Mouse (Mus musculus) Patski (cell line): Measurements from ENCODE around the gene Stpg3. TPM values are rescaled to one million over a fixed set of nuclear protein-coding genes. Genes with fewer than 3 reads are reported as not detected.

Source experiments
- ATAC-seq: fragments of 100-300 bp; one replicate; pipeline ENCODE4 v1.8.0; 2021
- CTCF ChIA-PET: fragments of 350-600 bp; sonication (Branson Sonifier 250); formaldehyde crosslinking; loops from one replicate; lab custom pipeline; 2022; ENCODE audit warnings: inconsistent platforms; lab: Charles Lee
- POLR2A ChIA-PET: fragments of 350-600 bp; sonication (Branson Sonifier 250); formaldehyde crosslinking; loops from one replicate; lab custom pipeline; 2022; ENCODE audit warnings: antibody characterized with exemption, inconsistent platforms; lab: Charles Lee
- DNase-seq: peaks from one replicate; pipeline ENCODE4 v3.0.0-alpha.2; 2011; ENCODE audit warnings: low read depth, low spot score
- H3K27me3 ChIP-seq: fragments of 371-371 bp; one replicate; pipeline ENCODE4 v1.5.1; 2021
- CTCF ChIP-seq: fragments of 100-300 bp; IDR thresholded peaks from one replicate; pipeline ENCODE4 v1.5.1; 2021
- in situ Hi-C: fragments of 300-500 bp; cut with MboI; formaldehyde crosslinking; loops from 3 replicates; pipeline ENCODE4 v1.11.1; 2018; ENCODE audit warnings: low pct_unique_long_range_greater_than_20kb, mixed read lengths
- polyA plus RNA-seq: library from polyadenylated mRNA; unstranded; gene quantifications from one replicate; pipeline ENCODE4 v1.2.3, GENCODE M21; 2021

Gene Stpg3
- polyA plus RNA-seq, 1 experiment from 2014 or later, result 0.06 TPM

- in situ Hi-C loops, result no loop called here
- H3K27me3 ChIP-seq, result peaks cover 42% of the 10 kb centered on the region
- ChIA-PET POLR2A (no interaction called here), CTCF (no interaction called here)
- ATAC-seq (no peak), DNase-seq (no peak)
- TF ChIP-seq CTCF, result no peak
Measured at GRCm38 (mm10) chr2:25182664-25183063, 31.8 kb downstream of the Stpg3 start.

- ATAC-seq (no peak), DNase-seq (no peak)
- ChIA-PET POLR2A (no interaction called here), CTCF (no interaction called here)
- H3K27me3 ChIP-seq, result peaks cover 42% of the 10 kb centered on the region
- in situ Hi-C loops, result no loop called here
- TF ChIP-seq CTCF, result no peak
Measured at GRCm38 (mm10) chr2:25181891-25182397, 32.5 kb downstream of the Stpg3 start.

- CTCF ChIA-PET, result no interaction called here
- no peak for DNase-seq
- peaks cover 42% of the 10 kb centered on the region for H3K27me3 ChIP-seq
Measured at GRCm38 (mm10) chr2:25180973-25181890, 33.2 kb downstream of the Stpg3 start.

GRCm38 (mm10) chr2:25180478-25180903 lies 33.9 kb downstream of the Stpg3 start, which contains the start of gene Nrarp:
Nrarp (plus strand) TSS chr2:25180758.
- H3K27me3 ChIP-seq, result peaks cover 42% of the 10 kb centered on the region
- DNase-seq (no peak), ATAC-seq (no peak)
- ChIA-PET CTCF (no interaction called here), POLR2A (no interaction called here)
- TF ChIP-seq CTCF, result no peak
- in situ Hi-C loops, result no loop called here

More at GRCm38 (mm10) chr2:25180973-25181890, 33.2 kb downstream of the Stpg3 start:
- no peak for TF ChIP-seq CTCF
- POLR2A ChIA-PET, result no interaction called here
- in situ Hi-C loops, result no loop called here
- ATAC-seq, result no peak

- POLR2A ChIA-PET, result no interaction called here
- no peak for TF ChIP-seq CTCF
- H3K27me3 ChIP-seq, result peaks cover 42% of the 10 kb centered on the region
- ATAC-seq (no peak), DNase-seq (no peak)
- CTCF ChIA-PET, result no interaction called here
- in situ Hi-C loops, result no loop called here
Measured at GRCm38 (mm10) chr2:25179566-25180217, 34.7 kb downstream of the Stpg3 start.

GRCm38 (mm10) chr2:25178285-25178972 lies 36.0 kb downstream of the Stpg3 start:
- ATAC-seq (no peak), DNase-seq (no peak)
- CTCF ChIA-PET, result interaction anchor here (1.0 kb wide), 1 partner anchor 9 kb away, joined by 3 read pairs; no protein-coding TSS in a partner anchor
- no peak for TF ChIP-seq CTCF
- peaks cover 42% of the 10 kb centered on the region for H3K27me3 ChIP-seq
- in situ Hi-C loops, result no loop called here
- POLR2A ChIA-PET, result no interaction called here

- ATAC-seq (no peak), DNase-seq (no peak)
- H3K27me3 ChIP-seq, result peaks cover 35% of the 10 kb centered on the region
- POLR2A ChIA-PET, result no interaction called here
- CTCF ChIA-PET, result interaction anchor here (1.0 to 2.1 kb wide), 3 partner anchors 10 to 50 kb away, joined by 3 to 6 read pairs (median 4); no protein-coding TSS in a partner anchor
- no peak for TF ChIP-seq CTCF
- in situ Hi-C loops, result no loop called here
Measured at GRCm38 (mm10) chr2:25177685-25178084, 36.8 kb downstream of the Stpg3 start.

- in situ Hi-C loops, result no loop called here
- no peak for TF ChIP-seq CTCF
- ChIA-PET POLR2A (no interaction called here), CTCF (interaction anchor here (1.2 to 2.1 kb wide), 3 partner anchors 17 to 51 kb away, joined by 4 to 6 read pairs (median 4); no protein-coding TSS in a partner anchor)
- DNase-seq, result no peak
- H3K27me3 ChIP-seq, result peaks cover 29% of the 10 kb centered on the region
- no peak for ATAC-seq
Measured at GRCm38 (mm10) chr2:25177076-25177475, 37.4 kb downstream of the Stpg3 start.

- POLR2A ChIA-PET, result interaction anchor here (0.6 to 0.9 kb wide), 2 partner anchors 11 to 51 kb away, joined by 3 to 4 read pairs; no protein-coding TSS in a partner anchor
- no peak for DNase-seq
Measured at GRCm38 (mm10) chr2:25176573-25176972, 37.9 kb downstream of the Stpg3 start.

GRCm38 (mm10) chr2:25175690-25176078 lies 38.8 kb downstream of the Stpg3 start:
- DNase-seq (no peak), ATAC-seq (no peak)
- TF ChIP-seq CTCF, result no peak
- POLR2A ChIA-PET, result interaction anchor here (0.9 kb wide), 1 partner anchor 10 kb away, joined by 3 read pairs; no protein-coding TSS in a partner anchor
- in situ Hi-C loops, result no loop called here
- H3K27me3 ChIP-seq, result peaks cover 17% of the 10 kb centered on the region
- CTCF ChIA-PET, result interaction anchor here (1.2 to 2.1 kb wide), 3 partner anchors 19 to 52 kb away, joined by 3 to 6 read pairs (median 4); no protein-coding TSS in a partner anchor

More at GRCm38 (mm10) chr2:25176573-25176972, 37.9 kb downstream of the Stpg3 start:
- ATAC-seq, result no peak
- CTCF ChIA-PET, result interaction anchor here (1.2 to 2.1 kb wide), 3 partner anchors 17 to 51 kb away, joined by 4 to 6 read pairs (median 4); no protein-coding TSS in a partner anchor
- peaks cover 24% of the 10 kb centered on the region for H3K27me3 ChIP-seq
- in situ Hi-C loops, result no loop called here
- no peak for TF ChIP-seq CTCF
